Mouse (Mus musculus) hindbrain, postnatal 0 days (tissue): ENCODE results near the gene Pam16. TPM values are rescaled to one million over a fixed set of nuclear protein-coding genes. Genes with fewer than 3 reads are reported as not detected.

Source experiments
- ATAC-seq: fragments of 200-750 bp; cut with Nextera tagmentation; 2 replicates; pipeline ENCODE4 v1.8.0; 2017; ENCODE audit warnings: mild to moderate bottlenecking, moderate TSS enrichment, moderate library complexity
- DNase-seq: peaks from one replicate; pipeline ENCODE4 v3.0.0-alpha.2; 2015; ENCODE audit warnings: low spot score
- H3K27ac ChIP-seq: fragments of 300-500 bp; sonication (generic); 2 replicates; pipeline ENCODE4 v1.5.1; 2014; ENCODE audit warnings: mild to moderate bottlenecking
- H3K27me3 ChIP-seq: fragments of 300-500 bp; sonication (generic); 2 replicates; pipeline ENCODE4 v1.6.1; 2014; ENCODE audit warnings: low read length, mixed read lengths; ENCODE audit not compliant: insufficient read depth
- H3K36me3 ChIP-seq: fragments of 300-500 bp; sonication (generic); 2 replicates; pipeline ENCODE4 v1.6.1; 2014; ENCODE audit warnings: low read length, mixed read lengths; ENCODE audit not compliant: insufficient read depth
- H3K4me1 ChIP-seq: fragments of 300-500 bp; sonication (generic); 2 replicates; pipeline ENCODE4 v1.6.1; 2014; ENCODE audit warnings: antibody characterized with exemption, low read length, mixed read lengths; ENCODE audit not compliant: insufficient read depth
- H3K4me2 ChIP-seq: fragments of 300-500 bp; sonication (generic); 2 replicates; pipeline ENCODE4 v1.6.1; 2014; ENCODE audit warnings: low read depth, mild to moderate bottlenecking, low read length, moderate library complexity, mixed read lengths
- H3K4me3 ChIP-seq: fragments of 300-500 bp; sonication (generic); 2 replicates; pipeline ENCODE4 v1.5.1; 2014; ENCODE audit warnings: low read length
- H3K9ac ChIP-seq: fragments of 300-500 bp; sonication (generic); replicated peaks from 2 replicates; pipeline ENCODE4 v1.6.1; 2014; ENCODE audit warnings: mild to moderate bottlenecking, low read length, moderate library complexity, mixed read lengths
- H3K9me3 ChIP-seq: fragments of 300-500 bp; sonication (generic); 2 replicates; pipeline ENCODE4 v1.6.1; 2016; ENCODE audit warnings: low read length, mixed read lengths
- CTCF ChIP-seq: IDR thresholded peaks from 2 replicates; pipeline ENCODE4 v1.5.1; 2016; ENCODE audit warnings: antibody characterized with exemption, control low read depth, low read depth
- WGBS: fragments of 180-500 bp; shearing (Covaris S2); extraction: QIAGEN DNeasy Blood & Tissue Kit; methylation state at CpG from one replicate; pipeline ENCODE4 v1.1.7; 2014; 5-methylcytosine and 5-hydroxymethylcytosine counted together
- polyA plus RNA-seq: library from polyadenylated mRNA; unstranded; fragments of >200 nt; fragmentation: Nextera tagmentation; extraction: Ambion mirVana; gene quantifications from 2 replicates; pipeline ENCODE4 v1.2.1, GENCODE M21; 2015
- total RNA-seq: library from RNA; depleted of rRNA; stranded (reverse); fragments of >200 nt; gene quantifications from 2 replicates; pipeline ENCODE4 v1.2.3, GENCODE M21; 2014

The Pam16 gene
- total and polyA plus RNA-seq, 2 experiments from 2014 or later: 25.4 to 140 TPM

- Histone ChIP-seq H3K4me1 (no peaks in the 10 kb centered on the region), H3K27me3 (no peaks in the 10 kb centered on the region), H3K9me3 (no peaks in the 10 kb centered on the region), H3K9ac (no peak overlapping the region), H3K27ac (no peak overlapping the region), H3K4me2 (no peak overlapping the region), H3K36me3 (peaks cover 26% of the 10 kb centered on the region), H3K4me3 (no peak overlapping the region)
- DNase-seq (no peak), ATAC-seq (no peak)
- no peak for TF ChIP-seq CTCF
- 83% methylated on average over 4 of the region's 4 CpGs for WGBS
Measured at GRCm38 (mm10) chr16:4616829-4617228, 8.0 kb downstream of the Pam16 start.

GRCm38 (mm10) chr16:4615297-4615696, 9.5 kb downstream of the Pam16 start:
- TF ChIP-seq CTCF: no peak
- Histone ChIP-seq H3K27me3 (no peaks in the 10 kb centered on the region), H3K27ac (no peak overlapping the region), H3K4me3 (no peak overlapping the region), H3K9me3 (no peaks in the 10 kb centered on the region), H3K36me3 (peaks cover 39% of the 10 kb centered on the region), H3K4me2 (no peak overlapping the region), H3K4me1 (no peaks in the 10 kb centered on the region), H3K9ac (no peak overlapping the region)
- WGBS: 87% methylated on average over 1 of the region's 1 CpGs
- ATAC-seq (no peak), DNase-seq (no peak)

GRCm38 (mm10) chr16:4614639-4615038, 10.1 kb downstream of the Pam16 start:
- 89% methylated on average over 3 of the region's 3 CpGs for WGBS

GRCm38 (mm10) chr16:4613736-4614135, 11.1 kb downstream of the Pam16 start:
- no peaks in the 10 kb centered on the region for H3K27me3 ChIP-seq
- no peaks in the 10 kb centered on the region for H3K4me1 ChIP-seq
- ATAC-seq: no peak
- no peak overlapping the region for H3K27ac ChIP-seq
- TF ChIP-seq CTCF: no peak
- no peaks in the 10 kb centered on the region for H3K9me3 ChIP-seq
- WGBS: 93% methylated on average over 9 of the region's 9 CpGs
- H3K36me3 ChIP-seq: peaks cover 37% of the 10 kb centered on the region
- H3K4me3 ChIP-seq: no peak overlapping the region
- no peak overlapping the region for H3K9ac ChIP-seq
- no peak overlapping the region for H3K4me2 ChIP-seq
- no peak for DNase-seq

More at GRCm38 (mm10) chr16:4614639-4615038, 10.1 kb downstream of the Pam16 start:
- no peak overlapping the region for H3K27ac ChIP-seq
- no peaks in the 10 kb centered on the region for H3K4me1 ChIP-seq
- no peak overlapping the region for H3K9ac ChIP-seq
- TF ChIP-seq CTCF: 0 out of 2 replicates have a peak, but pooled peaks have one; percentile 7
- ATAC-seq (no peak), DNase-seq (no peak)
- no peak overlapping the region for H3K4me2 ChIP-seq
- H3K4me3 ChIP-seq: no peak overlapping the region
- no peaks in the 10 kb centered on the region for H3K27me3 ChIP-seq
- peaks cover 39% of the 10 kb centered on the region for H3K36me3 ChIP-seq
- H3K9me3 ChIP-seq: no peaks in the 10 kb centered on the region

- WGBS: 92% methylated on average over 7 of the region's 7 CpGs
- H3K9ac ChIP-seq: no peak overlapping the region
- ATAC-seq: no peak
- peaks cover 4% of the 10 kb centered on the region; the same call in 1 of the 2 replicates for H3K4me1 ChIP-seq
- peaks cover 35% of the 10 kb centered on the region for H3K36me3 ChIP-seq
- H3K27ac ChIP-seq: no peak overlapping the region
- H3K4me2 ChIP-seq: no peak overlapping the region
- H3K9me3 ChIP-seq: no peaks in the 10 kb centered on the region
- peak; percentile 25; the same call in 1 of the 2 replicates for TF ChIP-seq CTCF
- no peak overlapping the region for H3K4me3 ChIP-seq
- DNase-seq: no peak
- no peaks in the 10 kb centered on the region for H3K27me3 ChIP-seq
Measured at GRCm38 (mm10) chr16:4611676-4612075, 13.1 kb downstream of the Pam16 start.

DNA sequence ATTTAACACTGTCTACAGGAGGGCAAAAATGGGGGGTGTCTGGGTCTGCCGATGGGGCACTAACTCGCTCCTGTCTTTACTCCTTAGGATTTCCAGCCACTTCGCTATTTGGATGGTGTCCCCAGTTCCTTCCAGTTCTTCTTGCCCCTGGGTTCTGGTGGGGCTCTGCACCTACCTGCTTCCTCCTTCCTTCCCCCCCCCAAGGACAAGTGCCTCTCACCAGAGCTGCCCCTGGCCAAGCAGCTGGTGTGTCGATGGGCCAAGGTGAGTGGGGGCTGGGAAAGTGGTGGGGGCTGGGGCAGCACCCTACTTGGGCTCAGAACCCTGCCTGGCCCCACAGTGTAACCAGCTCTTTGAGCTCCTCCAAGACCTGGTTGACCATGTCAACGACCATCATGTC, 13.6 kb downstream of the Pam16 start:
- peaks cover 9% of the 10 kb centered on the region; the same call in 1 of the 2 replicates for H3K4me1 ChIP-seq
- no peaks in the 10 kb centered on the region for H3K27me3 ChIP-seq
- TF ChIP-seq CTCF: no peak
- ATAC-seq (no peak), DNase-seq (no peak)
- 97% methylated on average over 5 of the region's 5 CpGs for WGBS
- no peak overlapping the region for H3K9ac ChIP-seq
- H3K4me2 ChIP-seq: no peak overlapping the region
- no peaks in the 10 kb centered on the region for H3K9me3 ChIP-seq
- H3K4me3 ChIP-seq: no peak overlapping the region
- peaks cover 35% of the 10 kb centered on the region for H3K36me3 ChIP-seq
- H3K27ac ChIP-seq: no peak overlapping the region

- Histone ChIP-seq H3K9ac (no peak overlapping the region), H3K27ac (no peak overlapping the region), H3K4me3 (no peak overlapping the region), H3K36me3 (peaks cover 23% of the 10 kb centered on the region), H3K9me3 (no peaks in the 10 kb centered on the region), H3K4me1 (peaks cover 15% of the 10 kb centered on the region; the same call in 1 of the 2 replicates), H3K4me2 (no peak overlapping the region), H3K27me3 (no peaks in the 10 kb centered on the region)
- DNase-seq (no peak), ATAC-seq (no peak)
- 87% methylated on average over 19 of the region's 19 CpGs for WGBS
- no peak for TF ChIP-seq CTCF
Measured at GRCm38 (mm10) chr16:4608532-4609059, 16.2 kb downstream of the Pam16 start.
